Mouse (Mus musculus) heart, postnatal 36 days (tissue): ENCODE data around the gene Hacd2. TPM values are rescaled to one million over a fixed set of nuclear protein-coding genes. Genes with fewer than 3 reads are reported as not detected.

Source experiments
- DNase-seq, 2 experiments: peaks; one replicate each; pipeline ENCODE4 v3.0.0; 2021 to 2022
- intact Hi-C: fragments of 180-260 bp; cut with DNase I; formaldehyde crosslinking; loops from one replicate; pipeline ENCODE4 v1.15.1; 2025
- total RNA-seq, 2 experiments: library from RNA; stranded (reverse); gene quantifications; 2 replicates each; pipeline ENCODE4 v1.2.3; 2021

Hacd2 gene
- total RNA-seq, 2 experiments from 2014 or later: 5.6 to 11.0 TPM

- peak; percentile 84 to 87 for DNase-seq
- intact Hi-C loops: loop anchor here (1.0 to 5.0 kb wide), 3 partner anchors 45 to 517 kb away; no protein-coding TSS in a partner anchor
These were observed 88.3 kb downstream of the Hacd2 start for GRCm38 (mm10) chr16:35110410-35111142.

GRCm38 (mm10) chr16:35111143-35111620 is 89.0 kb downstream of the Hacd2 start:
- peak in 1 of 2 experiments; percentile 27 for DNase-seq
- intact Hi-C loops: loop anchor here (5.0 kb wide), 1 partner anchor 516 kb away; no protein-coding TSS in a partner anchor

GRCm38 (mm10) chr16:35113496-35113895 is 91.3 kb downstream of the Hacd2 start:
- intact Hi-C loops: loop anchor here (5.0 kb wide), 1 partner anchor 514 kb away; no protein-coding TSS in a partner anchor
- no peak for DNase-seq

GRCm38 (mm10) chr16:35116328-35116956 is 94.2 kb downstream of the Hacd2 start:
- intact Hi-C loops: no loop called here

GRCm38 (mm10) chr16:35117436-35117835 is 95.2 kb downstream of the Hacd2 start:
- intact Hi-C loops: no loop called here
- DNase-seq: no peak

More at GRCm38 (mm10) chr16:35116328-35116956, 94.2 kb downstream of the Hacd2 start:
- DNase-seq: no peak

GRCm38 (mm10) chr16:35120603-35121002 is 98.4 kb downstream of the Hacd2 start:
- intact Hi-C loops: no loop called here

GRCm38 (mm10) chr16:35127270-35127669 is 105.0 kb downstream of the Hacd2 start:
- intact Hi-C loops: loop anchor here (1.0 kb wide), 1 partner anchor 22 kb away; no protein-coding TSS in a partner anchor

More at GRCm38 (mm10) chr16:35120603-35121002, 98.4 kb downstream of the Hacd2 start:
- DNase-seq: no peak

GRCm38 (mm10) chr16:35130172-35130571 is 107.9 kb downstream of the Hacd2 start:
- intact Hi-C loops: no loop called here
- peak; percentile 50 to 57 for DNase-seq

More at GRCm38 (mm10) chr16:35127270-35127669, 105.0 kb downstream of the Hacd2 start:
- DNase-seq: no peak

GRCm38 (mm10) chr16:35139416-35139815 is 117.2 kb downstream of the Hacd2 start:
- no peak for DNase-seq
- intact Hi-C loops: no loop called here

- intact Hi-C loops: no loop called here
- no peak for DNase-seq
These were observed 117.8 kb downstream of the Hacd2 start for GRCm38 (mm10) chr16:35139873-35140619.

- intact Hi-C loops: no loop called here
- DNase-seq: no peak
These were observed 118.4 kb downstream of the Hacd2 start for GRCm38 (mm10) chr16:35140620-35140975.

- no peak for DNase-seq
- intact Hi-C loops: no loop called here
These were observed 119.6 kb downstream of the Hacd2 start for GRCm38 (mm10) chr16:35141839-35142238.

GRCm38 (mm10) chr16:35146153-35146552 is 123.9 kb downstream of the Hacd2 start:
- no peak for DNase-seq

GRCm38 (mm10) chr16:35153146-35153755 is 131.0 kb downstream of the Hacd2 start:
- intact Hi-C loops: no loop called here
- DNase-seq: no peak

More at GRCm38 (mm10) chr16:35146153-35146552, 123.9 kb downstream of the Hacd2 start:
- intact Hi-C loops: no loop called here

GRCm38 (mm10) chr16:35154245-35154640 is 132.0 kb downstream of the Hacd2 start:
- intact Hi-C loops: loop anchor here (1.0 kb wide), 1 partner anchor 116 kb away; no protein-coding TSS in a partner anchor
- DNase-seq: peak in 1 of 2 experiments; percentile 42

- DNase-seq: peak; percentile 38 to 52
- intact Hi-C loops: loop anchor here (1.0 to 5.0 kb wide), 4 partner anchors 45 to 115 kb away; no protein-coding TSS in a partner anchor
These were observed 132.6 kb downstream of the Hacd2 start, which contains the start of gene Adcy5 for GRCm38 (mm10) chr16:35154641-35155390. Gene Adcy5 (plus strand): TSS chr16:35154877.

GRCm38 (mm10) chr16:35155391-35156305 is 133.4 kb downstream of the Hacd2 start:
- intact Hi-C loops: loop anchor here (1.0 to 5.0 kb wide), 3 partner anchors 45 to 98 kb away; no protein-coding TSS in a partner anchor
- peak; percentile 50 to 67 for DNase-seq

- DNase-seq: peak in 1 of 2 experiments; percentile 62
- intact Hi-C loops: loop anchor here (5.0 kb wide), 2 partner anchors 51 to 99 kb away; no protein-coding TSS in a partner anchor
These were observed 134.1 kb downstream of the Hacd2 start for GRCm38 (mm10) chr16:35156306-35156695.
